Mouse (Mus musculus) neutrophil, adult 5-6 weeks (primary cell): Measurements from ENCODE around the gene Cdh4. TPM values are rescaled to one million over a fixed set of nuclear protein-coding genes. Genes with fewer than 3 reads are reported as not detected.

ENCODE experiments used
- ATAC-seq: fragments of 151-379, 151-347 bp; 2 replicates; pipeline ENCODE4 v1.8.0; 2017; ENCODE audit warnings: mild to moderate bottlenecking, moderate TSS enrichment; ENCODE audit not compliant: insufficient number of reproducible peaks, poor library complexity, low FRiP score, severe bottlenecking; ENCODE audit errors: extremely low read depth
- total RNA-seq: library from RNA; stranded (forward); fragments of 200-1000 nt; gene quantifications from 2 replicates; pipeline ENCODE4 v1.2.3, GENCODE M21; 2017

Cdh4 gene
- total RNA-seq = not detected in 2 replicates

- ATAC-seq = no peak
Observed at GRCm38 (mm10) chr2:179442191-179442540, at the start of gene Cdh4. Gene Cdh4 (plus strand): TSS chr2:179442431.

GRCm38 (mm10) chr2:179395442-179395841 is 46.8 kb upstream of the Cdh4 start:
- no peak for ATAC-seq

GRCm38 (mm10) chr2:179399645-179400249 is 42.5 kb upstream of the Cdh4 start:
- ATAC-seq = no peak

- no peak for ATAC-seq
Observed at GRCm38 (mm10) chr2:179410866-179411561, 31.2 kb upstream of the Cdh4 start.

GRCm38 (mm10) chr2:179412966-179413365 is 29.3 kb upstream of the Cdh4 start:
- ATAC-seq = no peak

GRCm38 (mm10) chr2:179414253-179414652 is 28.0 kb upstream of the Cdh4 start:
- no peak for ATAC-seq

GRCm38 (mm10) chr2:179414704-179415103 is 27.5 kb upstream of the Cdh4 start:
- ATAC-seq = no peak

- no peak for ATAC-seq
Observed at GRCm38 (mm10) chr2:179415892-179416403, 26.3 kb upstream of the Cdh4 start.

- no peak for ATAC-seq
Observed at GRCm38 (mm10) chr2:179416587-179417227, 25.5 kb upstream of the Cdh4 start.

- ATAC-seq = no peak
Observed at GRCm38 (mm10) chr2:179425602-179426001, 16.6 kb upstream of the Cdh4 start.

GRCm38 (mm10) chr2:179428889-179429288 is 13.3 kb upstream of the Cdh4 start:
- no peak for ATAC-seq

GRCm38 (mm10) chr2:179440161-179440560 is 2.1 kb upstream of the Cdh4 start:
- no peak for ATAC-seq

- ATAC-seq = no peak
Observed at GRCm38 (mm10) chr2:179441086-179441485, 1.1 kb upstream of the Cdh4 start.

GRCm38 (mm10) chr2:179441717-179442116 is 514 bp upstream of the Cdh4 start:
- no peak for ATAC-seq

GRCm38 (mm10) chr2:179442541-179443225 is 452 bp downstream of the Cdh4 start:
- no peak for ATAC-seq

GRCm38 (mm10) chr2:179443226-179443815 is 1.1 kb downstream of the Cdh4 start:
- no peak for ATAC-seq

- ATAC-seq = no peak
Observed at GRCm38 (mm10) chr2:179443959-179444358, 1.7 kb downstream of the Cdh4 start.

- ATAC-seq = no peak
Observed at GRCm38 (mm10) chr2:179448256-179448655, 6.0 kb downstream of the Cdh4 start.

GRCm38 (mm10) chr2:179449018-179449417 is 6.8 kb downstream of the Cdh4 start:
- ATAC-seq = no peak
